Mouse (Mus musculus): ENCODE data around the gene Itga11. TPM values are rescaled to one million over a fixed set of nuclear protein-coding genes. Genes with fewer than 3 reads are reported as not detected.

The Itga11 gene
- polyA plus RNA-seq, 1 experiment from 2014 or later, result 4.5 TPM

GRCm38 (mm10) chr9:62721791-62722190 is 44.2 kb downstream of the Itga11 start:
- 0 out of 2 replicates have a peak overlapping the region, but pooled peaks have one; percentile 4 for H3K4me2 ChIP-seq
- peak overlapping the region; percentile 92 for H3K27ac ChIP-seq
- H3K36me3 ChIP-seq, result no peaks in the 10 kb centered on the region
- WGBS, result 30% methylated on average over 2 of the region's 2 CpGs
- no peak overlapping the region for H3K4me3 ChIP-seq (replicated peaks)
- H3K9me3 ChIP-seq, result no peaks in the 10 kb centered on the region
- H3K27me3 ChIP-seq, result 0 out of 2 replicates have a peak, but pooled peaks cover 6% of the 10 kb centered on the region
- H3K9ac ChIP-seq (replicated peaks), result no peak overlapping the region
- ATAC-seq (ENCODE audit: insufficient number of reproducible peaks, insufficient read depth, low FRiP score, low TSS enrichment, low read depth), result peak; percentile 75
- H3K4me1 ChIP-seq (replicated peaks), result peaks cover 74% of the 10 kb centered on the region

GRCm38 (mm10) chr9:62722716-62723115 is 45.1 kb downstream of the Itga11 start:
- no peaks in the 10 kb centered on the region for H3K9me3 ChIP-seq
- H3K9ac ChIP-seq (replicated peaks), result no peak overlapping the region; the same call in 1 of the 2 replicates
- ATAC-seq (ENCODE audit: insufficient number of reproducible peaks, insufficient read depth, low FRiP score, low TSS enrichment, low read depth), result no peak
- peaks cover 67% of the 10 kb centered on the region for H3K4me1 ChIP-seq (replicated peaks)
- H3K27ac ChIP-seq, result peak overlapping the region; percentile 92
- H3K4me2 ChIP-seq, result peak overlapping the region; percentile 7; the same call in 1 of the 2 replicates
- WGBS, result 28% methylated on average over 6 of the region's 6 CpGs
- H3K27me3 ChIP-seq, result 0 out of 2 replicates have a peak, but pooled peaks cover 8% of the 10 kb centered on the region
- H3K36me3 ChIP-seq, result no peaks in the 10 kb centered on the region
- H3K4me3 ChIP-seq (replicated peaks), result no peak overlapping the region

- Histone ChIP-seq H3K9me3 (no peaks in the 10 kb centered on the region), H3K27ac (peak overlapping the region; percentile 92), H3K4me3 (replicated peaks) (no peak overlapping the region), H3K4me1 (replicated peaks) (peaks cover 55% of the 10 kb centered on the region), H3K27me3 (0 out of 2 replicates have a peak, but pooled peaks cover 8% of the 10 kb centered on the region), H3K4me2 (no peak overlapping the region), H3K36me3 (no peaks in the 10 kb centered on the region), H3K9ac (replicated peaks) (no peak overlapping the region)
- no peak for ATAC-seq (ENCODE audit: insufficient number of reproducible peaks, insufficient read depth, low FRiP score, low TSS enrichment, low read depth)
- WGBS, result 53% methylated on average over 9 of the region's 9 CpGs
These were observed 46.5 kb downstream of the Itga11 start for GRCm38 (mm10) chr9:62724175-62724574.

- Histone ChIP-seq H3K9ac (replicated peaks) (no peak overlapping the region), H3K4me3 (replicated peaks) (no peak overlapping the region), H3K27me3 (0 out of 2 replicates have a peak, but pooled peaks cover 8% of the 10 kb centered on the region), H3K9me3 (no peaks in the 10 kb centered on the region), H3K4me2 (peak overlapping the region; percentile 27), H3K4me1 (replicated peaks) (peaks cover 52% of the 10 kb centered on the region), H3K27ac (peak overlapping the region; percentile 92), H3K36me3 (no peaks in the 10 kb centered on the region)
- peak; percentile 62 for ATAC-seq (ENCODE audit: insufficient number of reproducible peaks, insufficient read depth, low FRiP score, low TSS enrichment, low read depth)
- under 1% methylated on average over 5 of the region's 5 CpGs for WGBS
These were observed 47.6 kb downstream of the Itga11 start for GRCm38 (mm10) chr9:62725247-62725646.

GRCm38 (mm10) chr9:62726472-62726871 is 48.8 kb downstream of the Itga11 start:
- Histone ChIP-seq H3K9me3 (no peaks in the 10 kb centered on the region), H3K4me2 (no peak overlapping the region), H3K4me3 (replicated peaks) (no peak overlapping the region), H3K27me3 (0 out of 2 replicates have a peak, but pooled peaks cover 8% of the 10 kb centered on the region), H3K36me3 (no peaks in the 10 kb centered on the region), H3K9ac (replicated peaks) (no peak overlapping the region), H3K27ac (no peak overlapping the region), H3K4me1 (replicated peaks) (peaks cover 45% of the 10 kb centered on the region)
- no peak for ATAC-seq (ENCODE audit: insufficient number of reproducible peaks, insufficient read depth, low FRiP score, low TSS enrichment, low read depth)
- WGBS, result 64% methylated on average over 6 of the region's 6 CpGs

GRCm38 (mm10) chr9:62744558-62745275 is 67.1 kb downstream of the Itga11 start:
- H3K36me3 ChIP-seq, result peaks cover 17% of the 10 kb centered on the region
- H3K4me3 ChIP-seq (replicated peaks), result no peak overlapping the region
- 0 out of 2 replicates have a peak, but pooled peaks cover 6% of the 10 kb centered on the region for H3K9me3 ChIP-seq
- WGBS, result 56% methylated on average over 7 of the region's 7 CpGs
- no peaks in the 10 kb centered on the region for H3K27me3 ChIP-seq
- H3K9ac ChIP-seq (replicated peaks), result no peak overlapping the region
- H3K4me1 ChIP-seq (replicated peaks), result no peaks in the 10 kb centered on the region
- no peak for ATAC-seq (ENCODE audit: insufficient number of reproducible peaks, insufficient read depth, low FRiP score, low TSS enrichment, low read depth)
- no peak overlapping the region for H3K4me2 ChIP-seq
- no peak overlapping the region for H3K27ac ChIP-seq

- 0 out of 2 replicates have a peak, but pooled peaks cover 6% of the 10 kb centered on the region for H3K9me3 ChIP-seq
- H3K4me2 ChIP-seq, result no peak overlapping the region
- no peak overlapping the region for H3K27ac ChIP-seq
- no peaks in the 10 kb centered on the region for H3K27me3 ChIP-seq
- WGBS, result 83% methylated on average over 6 of the region's 6 CpGs
- no peak overlapping the region for H3K9ac ChIP-seq (replicated peaks)
- H3K4me3 ChIP-seq (replicated peaks), result no peak overlapping the region
- ATAC-seq (ENCODE audit: insufficient number of reproducible peaks, insufficient read depth, low FRiP score, low TSS enrichment, low read depth), result no peak
- H3K36me3 ChIP-seq, result peaks cover 22% of the 10 kb centered on the region
- H3K4me1 ChIP-seq (replicated peaks), result no peaks in the 10 kb centered on the region
These were observed 69.0 kb downstream of the Itga11 start for GRCm38 (mm10) chr9:62746646-62747045.

GRCm38 (mm10) chr9:62749666-62750065 is 72.0 kb downstream of the Itga11 start:
- no peak overlapping the region for H3K27ac ChIP-seq
- H3K4me3 ChIP-seq (replicated peaks), result no peak overlapping the region
- no peaks in the 10 kb centered on the region for H3K27me3 ChIP-seq
- no peaks in the 10 kb centered on the region for H3K4me1 ChIP-seq (replicated peaks)
- peaks cover 23% of the 10 kb centered on the region for H3K36me3 ChIP-seq
- 51% methylated on average over 6 of the region's 6 CpGs for WGBS
- no peak overlapping the region for H3K9ac ChIP-seq (replicated peaks)
- ATAC-seq (ENCODE audit: insufficient number of reproducible peaks, insufficient read depth, low FRiP score, low TSS enrichment, low read depth), result no peak
- H3K9me3 ChIP-seq, result 0 out of 2 replicates have a peak, but pooled peaks cover 6% of the 10 kb centered on the region
- H3K4me2 ChIP-seq, result no peak overlapping the region

GRCm38 (mm10) chr9:62750381-62750780 is 72.8 kb downstream of the Itga11 start:
- no peaks in the 10 kb centered on the region for H3K4me1 ChIP-seq (replicated peaks)
- H3K9ac ChIP-seq (replicated peaks), result no peak overlapping the region
- no peak for ATAC-seq (ENCODE audit: insufficient number of reproducible peaks, insufficient read depth, low FRiP score, low TSS enrichment, low read depth)
- H3K36me3 ChIP-seq, result peaks cover 23% of the 10 kb centered on the region
- no peak overlapping the region for H3K4me2 ChIP-seq
- H3K27me3 ChIP-seq, result no peaks in the 10 kb centered on the region
- 0 out of 2 replicates have a peak, but pooled peaks cover 6% of the 10 kb centered on the region for H3K9me3 ChIP-seq
- H3K4me3 ChIP-seq (replicated peaks), result no peak overlapping the region
- H3K27ac ChIP-seq, result no peak overlapping the region
- WGBS, result 83% methylated on average over 11 of the region's 11 CpGs

- ATAC-seq (ENCODE audit: insufficient number of reproducible peaks, insufficient read depth, low FRiP score, low TSS enrichment, low read depth), result no peak
- 72% methylated on average over 4 of the region's 4 CpGs for WGBS
- no peak overlapping the region for H3K27ac ChIP-seq
These were observed 80.7 kb downstream of the Itga11 start for GRCm38 (mm10) chr9:62758288-62758687.

GRCm38 (mm10) chr9:62759601-62760000 is 82.0 kb downstream of the Itga11 start:
- Histone ChIP-seq H3K9ac (replicated peaks) (no peak overlapping the region), H3K4me2 (no peak overlapping the region), H3K9me3 (no peaks in the 10 kb centered on the region), H3K4me3 (replicated peaks) (no peak overlapping the region), H3K36me3 (peaks cover 2% of the 10 kb centered on the region; the same call in 1 of the 2 replicates), H3K4me1 (replicated peaks) (no peaks in the 10 kb centered on the region), H3K27me3 (no peaks in the 10 kb centered on the region), H3K27ac (no peak overlapping the region)
- WGBS, result 54% methylated on average over 3 of the region's 3 CpGs
- no peak for ATAC-seq (ENCODE audit: insufficient number of reproducible peaks, insufficient read depth, low FRiP score, low TSS enrichment, low read depth)

More at GRCm38 (mm10) chr9:62758288-62758687, 80.7 kb downstream of the Itga11 start:
- H3K4me2 ChIP-seq, result no peak overlapping the region
- H3K9ac ChIP-seq (replicated peaks), result no peak overlapping the region
- H3K36me3 ChIP-seq, result no peaks in the 10 kb centered on the region; the same call in 1 of the 2 replicates
- no peak overlapping the region for H3K4me3 ChIP-seq (replicated peaks)
- H3K27me3 ChIP-seq, result no peaks in the 10 kb centered on the region
- H3K4me1 ChIP-seq (replicated peaks), result no peaks in the 10 kb centered on the region
- no peaks in the 10 kb centered on the region for H3K9me3 ChIP-seq

All from limb, embryonic 12.5 days (tissue).